In genomic region chr5:35009163-35009562, GRCm38 (mm10) we compare ENCODE assay signal across 34 mouse cellular contexts. TPM values are rescaled to one million over a fixed set of nuclear protein-coding genes. Genes with fewer than 3 reads are reported as not detected.
A peak's percentile ranks its signal among the peaks of the same experiment; 100 is the strongest.
DNase-seq lines count a peak whose midpoint lies in the region; ATAC-seq and TF ChIP-seq lines count a peak whose summit lies in the region.
"Had no signal": no experiment of that assay in that cellular context is flagged by ENCODE, and none has a peak within 500 bp of the region (broad histone marks: within the 10 kb centered on the region; RNA-seq: fewer than 3 reads in every experiment).

No protein-coding gene starts in this region.

- ATAC-seq in heart, postnatal 0 days (ENCODE audit: insufficient read depth, low read depth), result peak; percentile 67
- ATAC-seq: forebrain, embryonic 13.5 days; inflammation-experienced regulatory T-cells, adult 6 months; liver, embryonic 12.5 days; liver, postnatal 0 days; lung, postnatal 0 days; midbrain, embryonic 13.5 days; Patski had no signal

- peaks cover 33% of the 10 kb centered on the region for H3K36me3 ChIP-seq in heart, embryonic 10.5 days
- H3K36me3 ChIP-seq in heart, postnatal 0 days (replicated peaks; ENCODE audit: control insufficient read depth, insufficient read depth, low read length), result 0 out of 2 replicates have a peak, but pooled peaks cover 6% of the 10 kb centered on the region
- H3K36me3 ChIP-seq: G1E; hindbrain, embryonic 15.5 days; neural tube, embryonic 15.5 days; stomach, embryonic 15.5 days had no signal

- no peaks in the 10 kb centered on the region for H3K27me3 ChIP-seq in heart, embryonic 10.5 days (ENCODE audit: insufficient read depth, poor library complexity, severe bottlenecking)
- H3K27me3 ChIP-seq in heart, postnatal 0 days (ENCODE audit: control insufficient read depth, insufficient read depth, low read length), result no peaks in the 10 kb centered on the region
- H3K27me3 ChIP-seq: embryonic facial prominence, embryonic 15.5 days; forebrain, embryonic 13.5 days; hindbrain, embryonic 15.5 days; liver, embryonic 12.5 days; midbrain, embryonic 13.5 days; neural tube, embryonic 15.5 days; Patski; stomach, embryonic 15.5 days had no signal

- H3K9ac ChIP-seq in heart, postnatal 0 days (replicated peaks; ENCODE audit: low read depth, low read length), result no peak overlapping the region
- H3K9ac ChIP-seq: embryonic facial prominence, embryonic 15.5 days; forebrain, embryonic 13.5 days; hindbrain, embryonic 15.5 days; liver, embryonic 12.5 days; liver, postnatal 0 days; midbrain, embryonic 13.5 days; neural tube, embryonic 15.5 days; stomach, embryonic 15.5 days had no signal

- H3K4me1 ChIP-seq in heart, embryonic 10.5 days, result peaks cover 9% of the 10 kb centered on the region; the same call in 1 of the 2 replicates
- peaks cover 26% of the 10 kb centered on the region for H3K4me1 ChIP-seq in heart, postnatal 0 days (ENCODE audit: control insufficient read depth, insufficient read depth)
- H3K4me1 ChIP-seq: stomach, embryonic 15.5 days had no signal

- H3K27ac ChIP-seq in heart, embryonic 10.5 days, result no peak overlapping the region
- peak overlapping the region; percentile 30; the same call in 1 of the 2 replicates for H3K27ac ChIP-seq in heart, postnatal 0 days (ENCODE audit: low read depth)
- H3K27ac ChIP-seq: embryonic facial prominence, embryonic 15.5 days; forebrain, embryonic 13.5 days; hindbrain, embryonic 10.5 days; hindbrain, embryonic 15.5 days; layer of hippocampus, adult 2 months; left cerebral cortex, adult 2 months; liver, embryonic 12.5 days; midbrain, embryonic 13.5 days; neural tube, embryonic 15.5 days; stomach, embryonic 15.5 days had no signal

- no peak for TF ChIP-seq CTCF in heart, postnatal 0 days (IDR thresholded peaks at IDR 0.05; ENCODE audit: low read depth)

- TF ChIP-seq EP300 in heart, postnatal 0 days (IDR thresholded peaks at IDR 0.05; ENCODE audit: low read depth), result no peak

- DNase-seq in heart, adult 11 months, result peak; percentile 95
- DNase-seq in heart, embryonic 10.5 days (ENCODE audit: low spot score), result no peak
- peak; percentile 69 for DNase-seq in adrenal gland, adult 2 months
- DNase-seq in adrenal gland, postnatal 36 days, result peak; percentile 63 to 67
- peak; percentile 36 for DNase-seq in heart, postnatal 0 days (ENCODE audit: low spot score)
- DNase-seq in spleen, postnatal 10 days (ENCODE audit: low spot score in 2 of 2), result no peak
- DNase-seq in kidney, adult 18-20 months, result no peak
- no peak for DNase-seq in gastrocnemius, postnatal 25 days
- DNase-seq: cerebellum, adult 18-20 months; cerebellum, postnatal 10 days; gastrocnemius, postnatal 10 days; kidney, adult 11 months; kidney, postnatal 36 days; liver, postnatal 0 days; lung, postnatal 4 days; retina, postnatal 1 day; right cerebral cortex, postnatal 14 days had no signal

- H3K4me2 ChIP-seq in heart, postnatal 0 days (ENCODE audit: low read depth, low read length), result no peak overlapping the region
- H3K4me2 ChIP-seq: embryonic facial prominence, embryonic 15.5 days; forebrain, embryonic 13.5 days; hindbrain, embryonic 15.5 days; liver, embryonic 12.5 days; midbrain, embryonic 13.5 days; neural tube, embryonic 15.5 days; stomach, embryonic 15.5 days had no signal

- WGBS in heart, embryonic 10.5 days, result 67% methylated on average over 4 of the region's 4 CpGs
- 45% methylated on average over 4 of the region's 4 CpGs for WGBS in heart, postnatal 0 days

- H3K4me3 ChIP-seq in heart, embryonic 10.5 days, result no peak overlapping the region
- no peak overlapping the region for H3K4me3 ChIP-seq in heart, postnatal 0 days (ENCODE audit: low read depth, low read length)
- H3K4me3 ChIP-seq: embryonic facial prominence, embryonic 15.5 days; forebrain, embryonic 13.5 days; hindbrain, embryonic 10.5 days; hindbrain, embryonic 15.5 days; layer of hippocampus, adult 2 months; left cerebral cortex, adult 2 months; liver, embryonic 12.5 days; midbrain, embryonic 13.5 days; neural tube, embryonic 15.5 days; stomach, embryonic 15.5 days had no signal

- no peaks in the 10 kb centered on the region for H3K9me3 ChIP-seq in heart, embryonic 10.5 days
- H3K9me3 ChIP-seq in heart, postnatal 0 days (replicated peaks; ENCODE audit: control insufficient read depth, low read length), result no peaks in the 10 kb centered on the region
- H3K9me3 ChIP-seq: embryonic facial prominence, embryonic 15.5 days; forebrain, embryonic 13.5 days; G1E; hindbrain, embryonic 10.5 days; hindbrain, embryonic 15.5 days; liver, embryonic 12.5 days; midbrain, embryonic 13.5 days; neural tube, embryonic 15.5 days; stomach, embryonic 15.5 days had no signal

RNA-seq across cellular contexts. Expression of gene Hgfac, which starts 32.1 kb away (rescaled TPM):
- 0.26 and 5.0 TPM in 2 replicates for polyA plus RNA-seq in heart, embryonic 10.5 days (2016; fragmentation: Nextera tagmentation; extraction: Ambion mirVana)
- 1 to 10 TPM in 1 of 2 experiments, under 1 TPM in 1; 0.90 to 2.8 TPM for total RNA-seq in adrenal gland, adult 2 months (2021)
- 1.1 and 1.5 TPM in 2 replicates for polyA plus RNA-seq in adrenal gland, adult 2 months (2012; rRNA removed)
- 1 to 10 TPM in 1 of 2 experiments, under 1 TPM in 1; 0.96 to 1.2 TPM for total RNA-seq in adrenal gland, postnatal 36 days (2021)
- total RNA-seq in heart, postnatal 0 days (2014; rRNA removed; ENCODE audit: low replicate concordance), result 0.19 TPM in 1 of 2 replicates, not detected in the other
- 0.16 and 0.36 TPM in 2 replicates for polyA plus RNA-seq in heart, postnatal 0 days (2015; fragmentation: Nextera tagmentation; extraction: Ambion mirVana)
- under 1 TPM in 1 of 2 experiments, not detected in 1; 0.46 TPM for total RNA-seq in gastrocnemius, postnatal 25 days (2021)
- polyA plus RNA-seq: G1E had no signal

RNA-seq across cellular contexts. Expression of gene Dok7, which starts 47.4 kb away (rescaled TPM):
- polyA plus RNA-seq in heart, embryonic 10.5 days (2016; fragmentation: Nextera tagmentation; extraction: Ambion mirVana), result 2.3 and 4.4 TPM in 2 replicates
- total RNA-seq in adrenal gland, adult 2 months (2021), result 10 to 100 TPM in 1 of 2 experiments, 1 to 10 TPM in 1; 4.8 to 17.0 TPM
- 12.4 and 12.7 TPM in 2 replicates for polyA plus RNA-seq in adrenal gland, adult 2 months (2012; rRNA removed)
- 10 to 100 TPM; 10.6 to 20.9 TPM for total RNA-seq in adrenal gland, postnatal 36 days (2021)
- total RNA-seq in heart, postnatal 0 days (2014; rRNA removed; ENCODE audit: low replicate concordance), result 27.7 and 37.7 TPM in 2 replicates
- 14.1 and 15.0 TPM in 2 replicates for polyA plus RNA-seq in heart, postnatal 0 days (2015; fragmentation: Nextera tagmentation; extraction: Ambion mirVana)
- 10 to 100 TPM; 19.9 to 29.3 TPM for total RNA-seq in gastrocnemius, postnatal 25 days (2021)
- total RNA-seq: common myeloid progenitor, adult 5-6 weeks; G1E; granulocyte monocyte progenitor cell, adult 5-6 weeks; megakaryocyte-erythroid progenitor cell, adult 5-6 weeks had no signal
- polyA plus RNA-seq: G1E; liver, embryonic 12.5 days had no signal

RNA-seq across cellular contexts. Expression of gene Rgs12, which starts 59.9 kb away (rescaled TPM):
- polyA plus RNA-seq in heart, embryonic 10.5 days (2016; fragmentation: Nextera tagmentation; extraction: Ambion mirVana), result 32.8 and 35.3 TPM in 2 replicates
- total RNA-seq in adrenal gland, adult 2 months (2021), result 10 to 100 TPM; 15.0 to 25.8 TPM
- polyA plus RNA-seq in adrenal gland, adult 2 months (2012; rRNA removed), result 34.7 and 39.2 TPM in 2 replicates
- total RNA-seq in adrenal gland, postnatal 36 days (2021), result 10 to 100 TPM; 13.3 to 28.6 TPM
- total RNA-seq in heart, postnatal 0 days (2014; rRNA removed; ENCODE audit: low replicate concordance), result 51.1 and 77.3 TPM in 2 replicates
- polyA plus RNA-seq in heart, postnatal 0 days (2015; fragmentation: Nextera tagmentation; extraction: Ambion mirVana), result 27.7 and 29.2 TPM in 2 replicates
- 1 to 10 TPM; 3.1 to 3.5 TPM for total RNA-seq in gastrocnemius, postnatal 25 days (2021)

Comparison
In these comparisons a context has a peak if more than half of its experiments do, and no peak if none do; other contexts are left out.
1. DNase-seq: peak in heart, adult 11 months (single experiment), adrenal gland, adult 2 months (single experiment), adrenal gland, postnatal 36 days (2 of 2) and heart, postnatal 0 days (single experiment); none in heart, embryonic 10.5 days (single experiment), spleen, postnatal 10 days (0 of 2), kidney, adult 18-20 months (single experiment) and gastrocnemius, postnatal 25 days (single experiment).